Mouse (Mus musculus): ENCODE measurements at regions not wholly inside any gene's neighbourhood (a gene's known extent, or its start where the extent isn't known, plus 50 kb on each side); places are given as distances from the start of the nearest gene placed in this dataset.

GRCm38 (mm10) chr2:30719611-30720290, 83.7 kb downstream of the 1700001O22Rik start:
- peak overlapping the region; percentile 71 for H3K9ac ChIP-seq (ENCODE audit: low read length)
- 32% methylated on average over 8 of the region's 8 CpGs for WGBS

GRCm38 (mm10) chr2:30718741-30719381, 84.6 kb downstream of the 1700001O22Rik start:
- Histone ChIP-seq H3K4me2 (ENCODE audit: low read depth, low read length) (peak overlapping the region; percentile 79), H3K4me3 (ENCODE audit: low read length) (peak overlapping the region; percentile 45), H3K9ac (ENCODE audit: low read length) (peak overlapping the region; percentile 71), H3K27me3 (ENCODE audit: control insufficient read depth, insufficient read depth, low read length) (no peaks in the 10 kb centered on the region), H3K4me1 (ENCODE audit: control insufficient read depth, insufficient read depth, low read length) (peaks cover 66% of the 10 kb centered on the region), H3K36me3 (ENCODE audit: control insufficient read depth, insufficient read depth) (no peaks in the 10 kb centered on the region), H3K9me3 (replicated peaks; ENCODE audit: control insufficient read depth, low read length) (no peaks in the 10 kb centered on the region), H3K27ac (ENCODE audit: low read length) (peak overlapping the region; percentile 97)
- WGBS: under 1% methylated on average over 28 of the region's 29 CpGs
- ATAC-seq (replicated peaks; ENCODE audit: extremely low read depth, insufficient read depth, low FRiP score): peak; percentile 69

More at GRCm38 (mm10) chr2:30719611-30720290, 83.7 kb downstream of the 1700001O22Rik start:
- Histone ChIP-seq H3K4me3 (ENCODE audit: low read length) (peak overlapping the region; percentile 45), H3K4me2 (ENCODE audit: low read depth, low read length) (peak overlapping the region; percentile 79), H3K27me3 (ENCODE audit: control insufficient read depth, insufficient read depth, low read length) (no peaks in the 10 kb centered on the region), H3K4me1 (ENCODE audit: control insufficient read depth, insufficient read depth, low read length) (peaks cover 66% of the 10 kb centered on the region), H3K9me3 (replicated peaks; ENCODE audit: control insufficient read depth, low read length) (no peaks in the 10 kb centered on the region), H3K36me3 (ENCODE audit: control insufficient read depth, insufficient read depth) (no peaks in the 10 kb centered on the region), H3K27ac (ENCODE audit: low read length) (peak overlapping the region; percentile 97)
- no peak for ATAC-seq (replicated peaks; ENCODE audit: extremely low read depth, insufficient read depth, low FRiP score)

GRCm38 (mm10) chr2:30718329-30718675, 85.2 kb downstream of the 1700001O22Rik start:
- H3K27ac ChIP-seq (ENCODE audit: low read length): peak overlapping the region; percentile 97
- H3K27me3 ChIP-seq (ENCODE audit: control insufficient read depth, insufficient read depth, low read length): no peaks in the 10 kb centered on the region
- H3K4me2 ChIP-seq (ENCODE audit: low read depth, low read length): peak overlapping the region; percentile 79
- peak overlapping the region; percentile 76 for H3K9ac ChIP-seq (ENCODE audit: low read length)
- H3K9me3 ChIP-seq (replicated peaks; ENCODE audit: control insufficient read depth, low read length): no peaks in the 10 kb centered on the region
- peak overlapping the region; percentile 45 for H3K4me3 ChIP-seq (ENCODE audit: low read length)
- H3K4me1 ChIP-seq (ENCODE audit: control insufficient read depth, insufficient read depth, low read length): peaks cover 68% of the 10 kb centered on the region
- peak; percentile 78 for ATAC-seq (replicated peaks; ENCODE audit: extremely low read depth, insufficient read depth, low FRiP score)
- no peaks in the 10 kb centered on the region for H3K36me3 ChIP-seq (ENCODE audit: control insufficient read depth, insufficient read depth)
- WGBS: 0% methylated on average over 12 of the region's 12 CpGs

GRCm38 (mm10) chr2:30717566-30718328, 85.7 kb downstream of the 1700001O22Rik start:
- no peaks in the 10 kb centered on the region for H3K36me3 ChIP-seq (ENCODE audit: control insufficient read depth, insufficient read depth)
- peak overlapping the region; percentile 79 for H3K4me2 ChIP-seq (ENCODE audit: low read depth, low read length)
- 19% methylated on average over 16 of the region's 16 CpGs for WGBS
- 0 out of 2 replicates have a peak overlapping the region, but pooled peaks have one; percentile 27 for H3K4me3 ChIP-seq (ENCODE audit: low read length)
- no peak for ATAC-seq (replicated peaks; ENCODE audit: extremely low read depth, insufficient read depth, low FRiP score)
- peak overlapping the region; percentile 97 for H3K27ac ChIP-seq (ENCODE audit: low read length)
- peaks cover 68% of the 10 kb centered on the region for H3K4me1 ChIP-seq (ENCODE audit: control insufficient read depth, insufficient read depth, low read length)
- H3K9me3 ChIP-seq (replicated peaks; ENCODE audit: control insufficient read depth, low read length): no peaks in the 10 kb centered on the region
- peak overlapping the region; percentile 76 for H3K9ac ChIP-seq (ENCODE audit: low read length)
- H3K27me3 ChIP-seq (ENCODE audit: control insufficient read depth, insufficient read depth, low read length): no peaks in the 10 kb centered on the region

GRCm38 (mm10) chr2:30716580-30717565, 86.6 kb downstream of the 1700001O22Rik start:
- peak overlapping the region; percentile 27; the same call in 1 of the 2 replicates for H3K4me3 ChIP-seq (ENCODE audit: low read length)
- 3% methylated on average over 24 of the region's 24 CpGs for WGBS
- peak overlapping the region; percentile 79 for H3K4me2 ChIP-seq (ENCODE audit: low read depth, low read length)
- peak overlapping the region; percentile 97 for H3K27ac ChIP-seq (ENCODE audit: low read length)
- peak overlapping the region; percentile 76 for H3K9ac ChIP-seq (ENCODE audit: low read length)
- no peaks in the 10 kb centered on the region for H3K27me3 ChIP-seq (ENCODE audit: control insufficient read depth, insufficient read depth, low read length)
- no peaks in the 10 kb centered on the region for H3K36me3 ChIP-seq (ENCODE audit: control insufficient read depth, insufficient read depth)
- no peak for ATAC-seq (replicated peaks; ENCODE audit: extremely low read depth, insufficient read depth, low FRiP score)
- no peaks in the 10 kb centered on the region for H3K9me3 ChIP-seq (replicated peaks; ENCODE audit: control insufficient read depth, low read length)
- H3K4me1 ChIP-seq (ENCODE audit: control insufficient read depth, insufficient read depth, low read length): peaks cover 67% of the 10 kb centered on the region

GRCm38 (mm10) chr2:30715720-30716310, 87.6 kb downstream of the 1700001O22Rik start:
- no peak for ATAC-seq (replicated peaks; ENCODE audit: extremely low read depth, insufficient read depth, low FRiP score)
- no peak overlapping the region for H3K4me2 ChIP-seq (ENCODE audit: low read depth, low read length)
- WGBS: 48% methylated on average over 4 of the region's 4 CpGs

GRCm38 (mm10) chr2:30713535-30713934, 89.9 kb downstream of the 1700001O22Rik start:
- Histone ChIP-seq H3K4me3 (ENCODE audit: low read length) (no peak overlapping the region), H3K4me2 (ENCODE audit: low read depth, low read length) (no peak overlapping the region), H3K9ac (ENCODE audit: low read length) (no peak overlapping the region), H3K9me3 (replicated peaks; ENCODE audit: control insufficient read depth, low read length) (no peaks in the 10 kb centered on the region), H3K4me1 (ENCODE audit: control insufficient read depth, insufficient read depth, low read length) (peaks cover 50% of the 10 kb centered on the region), H3K27me3 (ENCODE audit: control insufficient read depth, insufficient read depth, low read length) (no peaks in the 10 kb centered on the region), H3K36me3 (ENCODE audit: control insufficient read depth, insufficient read depth) (no peaks in the 10 kb centered on the region), H3K27ac (ENCODE audit: low read length) (peak overlapping the region; percentile 61)
- 17% methylated on average over 3 of the region's 3 CpGs for WGBS
- ATAC-seq (replicated peaks; ENCODE audit: extremely low read depth, insufficient read depth, low FRiP score): no peak

More at GRCm38 (mm10) chr2:30715720-30716310, 87.6 kb downstream of the 1700001O22Rik start:
- Histone ChIP-seq H3K36me3 (ENCODE audit: control insufficient read depth, insufficient read depth) (no peaks in the 10 kb centered on the region), H3K4me3 (ENCODE audit: low read length) (no peak overlapping the region), H3K9ac (ENCODE audit: low read length) (no peak overlapping the region; the same call in 1 of the 2 replicates), H3K9me3 (replicated peaks; ENCODE audit: control insufficient read depth, low read length) (no peaks in the 10 kb centered on the region), H3K27me3 (ENCODE audit: control insufficient read depth, insufficient read depth, low read length) (no peaks in the 10 kb centered on the region), H3K27ac (ENCODE audit: low read length) (peak overlapping the region; percentile 97), H3K4me1 (ENCODE audit: control insufficient read depth, insufficient read depth, low read length) (peaks cover 61% of the 10 kb centered on the region)

- Histone ChIP-seq H3K36me3 (ENCODE audit: control insufficient read depth, insufficient read depth) (no peaks in the 10 kb centered on the region), H3K27ac (ENCODE audit: low read length) (peak overlapping the region; percentile 88), H3K4me3 (ENCODE audit: low read length) (no peak overlapping the region), H3K27me3 (ENCODE audit: control insufficient read depth, insufficient read depth, low read length) (no peaks in the 10 kb centered on the region), H3K9me3 (replicated peaks; ENCODE audit: control insufficient read depth, low read length) (no peaks in the 10 kb centered on the region), H3K4me1 (ENCODE audit: control insufficient read depth, insufficient read depth, low read length) (peaks cover 47% of the 10 kb centered on the region), H3K9ac (ENCODE audit: low read length) (0 out of 2 replicates have a peak overlapping the region, but pooled peaks have one; percentile 22), H3K4me2 (ENCODE audit: low read depth, low read length) (no peak overlapping the region)
- 62% methylated on average over 9 of the region's 9 CpGs for WGBS
- ATAC-seq (replicated peaks; ENCODE audit: extremely low read depth, insufficient read depth, low FRiP score): no peak
Observed at GRCm38 (mm10) chr2:30712841-30713401, 90.5 kb downstream of the 1700001O22Rik start.

All from heart, embryonic 16.5 days (tissue).